Mouse (Mus musculus): Measurements from ENCODE around the gene Myrf. TPM values are rescaled to one million over a fixed set of nuclear protein-coding genes. Genes with fewer than 3 reads are reported as not detected.

Myrf gene
- polyA plus RNA-seq, 1 experiment from 2014 or later: 0.44 TPM

GRCm38 (mm10) chr19:10183299-10183983, 57.1 kb downstream of the Myrf start:
- Histone ChIP-seq H3K4me3 (peak overlapping the region; percentile 95), H3K4me2 (peak overlapping the region; percentile 84), H3K9ac (peak overlapping the region; percentile 94), H3K4me1 (replicated peaks) (peaks cover 51% of the 10 kb centered on the region), H3K27ac (peak overlapping the region; percentile 98), H3K36me3 (peaks cover 34% of the 10 kb centered on the region), H3K9me3 (no peaks in the 10 kb centered on the region), H3K27me3 (no peaks in the 10 kb centered on the region)
- peak; percentile 83 for ATAC-seq (ENCODE audit: low FRiP score)
- WGBS: under 1% methylated on average over 35 of the region's 35 CpGs

DNA sequence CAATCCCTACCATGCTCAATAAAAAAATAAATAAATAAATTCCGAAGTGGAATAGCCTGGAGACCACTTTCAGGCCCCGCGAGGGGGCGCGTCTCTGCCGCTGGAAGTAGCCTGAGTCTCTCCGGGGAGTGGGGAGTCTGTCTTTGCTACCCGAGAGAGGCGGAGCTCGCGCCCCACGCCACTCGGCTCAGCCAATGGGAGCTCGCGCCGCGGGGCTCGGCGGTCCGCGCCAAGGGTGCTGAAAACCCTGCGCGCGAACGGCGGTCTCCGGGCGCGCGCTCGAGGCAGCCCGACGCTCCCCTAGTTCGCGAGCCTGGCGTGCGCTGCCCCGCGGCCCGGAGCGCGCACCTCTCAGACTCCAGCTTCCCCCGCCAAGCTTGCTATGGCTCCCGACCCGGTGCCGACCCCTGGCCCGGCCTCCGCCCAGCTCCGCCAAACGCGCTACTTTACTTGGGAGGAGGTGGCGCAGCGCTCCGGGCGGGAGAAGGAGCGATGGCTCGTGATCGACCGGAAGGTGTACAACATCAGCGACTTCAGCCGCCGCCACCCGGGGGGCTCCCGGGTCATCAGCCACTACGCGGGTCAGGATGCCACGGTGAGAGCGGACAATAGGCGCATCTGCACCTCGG, 57.8 kb downstream of the Myrf start, which contains the start of gene Fads1:
Fads1 (plus strand) TSS at position 219 of the 629 bp plus-strand sequence.
- peak; percentile 97 for ATAC-seq (ENCODE audit: low FRiP score)
- H3K4me2 ChIP-seq: peak within 1 kb of the TSS; percentile 84
- no peaks in the 10 kb centered on the region for H3K9me3 ChIP-seq
- peak within 1 kb of the TSS; percentile 98 for H3K27ac ChIP-seq
- peaks cover 27% of the 10 kb centered on the region for H3K36me3 ChIP-seq
- under 1% methylated on average over 70 of the region's 70 CpGs for WGBS
- peak within 1 kb of the TSS; percentile 94 for H3K9ac ChIP-seq
- peak within 1 kb of the TSS; percentile 95 for H3K4me3 ChIP-seq
- no peaks in the 10 kb centered on the region for H3K27me3 ChIP-seq
- peaks cover 44% of the 10 kb centered on the region for H3K4me1 ChIP-seq (replicated peaks)

DNA sequence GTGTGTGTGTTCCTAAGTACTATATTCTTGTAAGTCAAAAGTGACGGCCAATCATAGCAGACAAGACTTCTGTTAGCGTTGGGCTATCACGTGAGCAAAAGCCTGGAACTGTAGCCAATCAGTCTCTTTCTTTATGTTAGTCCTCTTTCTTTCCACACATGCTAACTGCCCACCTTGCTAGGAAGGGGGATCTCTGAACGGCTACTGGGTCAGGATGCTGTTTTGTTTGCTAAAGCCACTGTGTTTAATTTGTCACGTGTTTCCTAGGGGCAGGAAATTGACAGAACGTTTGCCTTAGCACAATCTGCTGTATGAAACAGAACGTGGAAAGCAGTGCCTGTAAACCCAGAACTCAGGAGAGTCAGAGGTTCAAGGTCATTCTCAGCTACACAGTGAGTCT, 58.4 kb downstream of the Myrf start:
- H3K36me3 ChIP-seq: peaks cover 21% of the 10 kb centered on the region
- peak overlapping the region; percentile 95 for H3K4me3 ChIP-seq
- no peaks in the 10 kb centered on the region for H3K9me3 ChIP-seq
- peak overlapping the region; percentile 56; the same call in 1 of the 2 replicates for H3K9ac ChIP-seq
- WGBS: 36% methylated on average over 7 of the region's 7 CpGs
- H3K27ac ChIP-seq: peak overlapping the region; percentile 98
- no peaks in the 10 kb centered on the region for H3K27me3 ChIP-seq
- H3K4me1 ChIP-seq (replicated peaks): peaks cover 38% of the 10 kb centered on the region
- peak overlapping the region; percentile 84 for H3K4me2 ChIP-seq
- 0 out of 2 replicates have a peak, but pooled peaks have one; percentile 2 for ATAC-seq (ENCODE audit: low FRiP score)

GRCm38 (mm10) chr19:10181225-10181624, 59.3 kb downstream of the Myrf start:
- H3K36me3 ChIP-seq: peaks cover 12% of the 10 kb centered on the region
- H3K27ac ChIP-seq: no peak overlapping the region
- no peak overlapping the region for H3K4me2 ChIP-seq
- H3K9ac ChIP-seq: no peak overlapping the region
- peaks cover 29% of the 10 kb centered on the region for H3K4me1 ChIP-seq (replicated peaks)
- H3K9me3 ChIP-seq: no peaks in the 10 kb centered on the region
- no peaks in the 10 kb centered on the region for H3K27me3 ChIP-seq
- ATAC-seq (ENCODE audit: low FRiP score): no peak
- WGBS: 88% methylated on average over 7 of the region's 7 CpGs
- no peak overlapping the region for H3K4me3 ChIP-seq

- Histone ChIP-seq H3K4me2 (no peak overlapping the region), H3K27ac (no peak overlapping the region), H3K36me3 (no peaks in the 10 kb centered on the region), H3K4me3 (no peak overlapping the region), H3K27me3 (no peaks in the 10 kb centered on the region), H3K9me3 (no peaks in the 10 kb centered on the region), H3K4me1 (replicated peaks) (no peaks in the 10 kb centered on the region), H3K9ac (no peak overlapping the region)
- WGBS: 61% methylated on average over 7 of the region's 7 CpGs
- no peak for ATAC-seq (ENCODE audit: low FRiP score)
Observed at GRCm38 (mm10) chr19:10176941-10177372, 63.6 kb downstream of the Myrf start.

GRCm38 (mm10) chr19:10176477-10176876, 64.1 kb downstream of the Myrf start:
- H3K4me3 ChIP-seq: no peak overlapping the region
- no peaks in the 10 kb centered on the region for H3K36me3 ChIP-seq
- no peak overlapping the region for H3K4me2 ChIP-seq
- H3K27ac ChIP-seq: no peak overlapping the region
- no peak overlapping the region for H3K9ac ChIP-seq
- no peaks in the 10 kb centered on the region for H3K9me3 ChIP-seq
- H3K4me1 ChIP-seq (replicated peaks): no peaks in the 10 kb centered on the region
- no peak for ATAC-seq (ENCODE audit: low FRiP score)
- 62% methylated on average over 1 of the region's 1 CpGs for WGBS
- no peaks in the 10 kb centered on the region for H3K27me3 ChIP-seq

DNA sequence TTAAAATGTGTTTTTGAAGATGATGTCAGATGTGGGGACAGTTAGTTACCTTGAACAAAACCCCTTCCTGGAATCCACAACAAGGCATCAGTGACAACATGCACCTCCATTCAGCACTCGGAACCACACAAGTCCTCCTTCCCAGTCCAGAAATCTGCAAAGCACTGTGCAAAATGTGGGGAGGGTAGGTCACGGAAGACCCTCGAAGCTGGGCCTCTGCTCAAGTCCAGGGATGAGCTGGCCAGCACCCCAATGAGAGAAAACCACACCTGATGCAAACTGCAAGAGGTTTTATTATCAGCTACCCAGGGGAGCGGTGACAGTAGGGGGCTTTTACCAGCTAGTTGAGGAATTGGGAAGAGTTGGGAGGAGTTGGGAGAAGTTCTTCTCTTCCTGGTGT, 65.6 kb downstream of the Myrf start:
- Histone ChIP-seq H3K9me3 (no peaks in the 10 kb centered on the region), H3K4me3 (no peak overlapping the region), H3K9ac (no peak overlapping the region), H3K4me2 (no peak overlapping the region), H3K27me3 (no peaks in the 10 kb centered on the region), H3K36me3 (no peaks in the 10 kb centered on the region), H3K27ac (no peak overlapping the region), H3K4me1 (replicated peaks) (no peaks in the 10 kb centered on the region)
- no peak for ATAC-seq (ENCODE audit: low FRiP score)
- WGBS: 78% methylated on average over 4 of the region's 4 CpGs

- ATAC-seq (ENCODE audit: low FRiP score): no peak
- no peak overlapping the region for H3K4me3 ChIP-seq
- H3K27me3 ChIP-seq: no peaks in the 10 kb centered on the region
- H3K9ac ChIP-seq: no peak overlapping the region
- H3K4me1 ChIP-seq (replicated peaks): no peaks in the 10 kb centered on the region
- H3K4me2 ChIP-seq: no peak overlapping the region
- H3K27ac ChIP-seq: no peak overlapping the region
- 92% methylated on average over 7 of the region's 7 CpGs for WGBS
- no peaks in the 10 kb centered on the region for H3K9me3 ChIP-seq
- no peaks in the 10 kb centered on the region for H3K36me3 ChIP-seq
Observed at GRCm38 (mm10) chr19:10173844-10174539, 66.6 kb downstream of the Myrf start.

DNA sequence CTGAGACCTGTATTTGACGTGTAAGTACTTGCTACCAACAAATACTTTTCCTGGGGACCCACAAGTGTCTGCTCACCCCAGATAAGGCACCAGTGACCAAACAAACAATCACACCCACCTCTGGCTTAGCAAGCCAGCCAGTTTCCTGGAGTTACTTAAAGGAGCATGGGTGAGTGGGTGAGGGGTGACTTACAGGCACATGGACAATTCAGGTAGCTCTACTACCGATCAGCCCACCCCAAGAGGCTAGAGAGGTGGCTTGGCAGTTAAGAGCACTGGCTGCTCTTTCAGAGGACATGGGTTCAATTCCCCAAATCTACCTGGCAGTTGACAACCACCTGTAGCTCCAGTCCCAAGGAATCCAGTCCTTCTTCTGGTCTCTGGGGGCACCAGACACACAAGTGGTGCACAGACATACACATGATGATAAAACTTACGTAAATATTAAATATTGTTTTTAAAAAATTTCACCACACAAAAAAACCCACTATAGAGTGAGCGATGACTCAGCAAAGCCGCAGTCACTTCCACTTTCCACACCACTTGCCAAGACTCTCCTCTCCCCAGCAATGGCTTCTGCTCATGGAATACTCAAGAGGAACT, 67.3 kb downstream of the Myrf start:
- ATAC-seq (ENCODE audit: low FRiP score): no peak
- no peaks in the 10 kb centered on the region for H3K27me3 ChIP-seq
- H3K27ac ChIP-seq: no peak overlapping the region
- H3K36me3 ChIP-seq: no peaks in the 10 kb centered on the region
- 93% methylated on average over 5 of the region's 5 CpGs for WGBS
- H3K9ac ChIP-seq: no peak overlapping the region
- H3K4me1 ChIP-seq (replicated peaks): no peaks in the 10 kb centered on the region
- H3K4me3 ChIP-seq: no peak overlapping the region
- no peak overlapping the region for H3K4me2 ChIP-seq
- no peaks in the 10 kb centered on the region for H3K9me3 ChIP-seq

GRCm38 (mm10) chr19:10171846-10172245, 68.7 kb downstream of the Myrf start:
- ATAC-seq (ENCODE audit: low FRiP score): no peak
- Histone ChIP-seq H3K4me1 (replicated peaks) (no peaks in the 10 kb centered on the region), H3K4me3 (no peak overlapping the region), H3K36me3 (no peaks in the 10 kb centered on the region), H3K27ac (no peak overlapping the region), H3K27me3 (no peaks in the 10 kb centered on the region), H3K9me3 (no peaks in the 10 kb centered on the region), H3K9ac (no peak overlapping the region), H3K4me2 (no peak overlapping the region)

GRCm38 (mm10) chr19:10171359-10171758, 69.2 kb downstream of the Myrf start:
- Histone ChIP-seq H3K9me3 (no peaks in the 10 kb centered on the region), H3K27me3 (no peaks in the 10 kb centered on the region), H3K27ac (no peak overlapping the region), H3K4me3 (no peak overlapping the region), H3K36me3 (no peaks in the 10 kb centered on the region), H3K4me1 (replicated peaks) (no peaks in the 10 kb centered on the region), H3K4me2 (no peak overlapping the region), H3K9ac (no peak overlapping the region)
- WGBS: 86% methylated on average over 7 of the region's 7 CpGs
- ATAC-seq (ENCODE audit: low FRiP score): no peak

GRCm38 (mm10) chr19:10170466-10170865, 70.1 kb downstream of the Myrf start:
- H3K9me3 ChIP-seq: no peaks in the 10 kb centered on the region
- no peak overlapping the region for H3K27ac ChIP-seq
- ATAC-seq (ENCODE audit: low FRiP score): no peak
- H3K4me3 ChIP-seq: no peak overlapping the region
- 12% methylated on average over 1 of the region's 1 CpGs for WGBS
- H3K36me3 ChIP-seq: no peaks in the 10 kb centered on the region
- no peaks in the 10 kb centered on the region for H3K4me1 ChIP-seq (replicated peaks)
- H3K9ac ChIP-seq: no peak overlapping the region
- no peaks in the 10 kb centered on the region for H3K27me3 ChIP-seq
- H3K4me2 ChIP-seq: no peak overlapping the region

Data from hindbrain, embryonic 13.5 days (tissue).